Mouse (Mus musculus) CD4-positive, CD25-positive, alpha-beta regulatory T cell, adult 4 months (primary cell): ENCODE data around the gene Med28. TPM values are rescaled to one million over a fixed set of nuclear protein-coding genes. Genes with fewer than 3 reads are reported as not detected.
A peak's percentile ranks its signal among the peaks of the same experiment; 100 is the strongest.

Source experiments
- ATAC-seq: one replicate; pipeline ENCODE4 v1.8.0; 2017
- polyA plus RNA-seq, 2 experiments: library from polyadenylated mRNA; unstranded; fragments of 100-300 nt; shearing (Covaris generic); gene quantifications; one replicate each; pipeline ENCODE4 v1.2.1; 2017

Med28 gene
- polyA plus RNA-seq, 2 experiments from 2014 or later = 181 to 256 TPM

- no peak for ATAC-seq
Observed at GRCm38 (mm10) chr5:45513511-45513910, 6.5 kb upstream of the Med28 start.

- no peak for ATAC-seq
Observed at GRCm38 (mm10) chr5:45514599-45514998, 5.4 kb upstream of the Med28 start.

DNA sequence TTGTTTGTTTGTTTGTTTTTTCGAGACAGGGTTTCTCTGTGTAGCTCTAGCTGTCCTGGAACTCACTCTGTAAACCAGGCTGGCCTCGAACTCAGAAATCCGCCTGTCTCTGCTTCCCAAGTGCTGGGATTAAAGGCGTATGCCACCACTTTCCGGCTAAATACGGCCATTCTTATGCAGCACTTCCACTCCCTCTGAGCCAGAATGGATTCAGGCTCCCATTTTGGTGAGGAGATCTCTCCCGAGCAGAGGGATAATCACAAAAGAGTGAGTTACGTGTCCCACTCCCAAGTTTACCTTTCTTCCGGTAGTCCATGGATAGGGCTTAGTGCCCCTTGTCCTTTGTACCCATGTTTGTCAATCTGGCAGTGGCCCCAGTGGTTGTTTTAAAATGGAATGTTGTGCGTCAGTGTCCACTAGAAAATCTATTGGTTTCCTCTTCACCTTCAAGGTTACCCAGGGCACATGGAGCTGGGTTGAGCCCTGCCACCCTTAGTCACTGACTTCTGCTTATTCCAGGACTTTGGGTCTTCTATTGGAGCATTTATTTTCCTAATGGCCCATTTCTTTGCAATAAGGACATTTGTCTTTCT, 4.8 kb upstream of the Med28 start:
- no peak for ATAC-seq

DNA sequence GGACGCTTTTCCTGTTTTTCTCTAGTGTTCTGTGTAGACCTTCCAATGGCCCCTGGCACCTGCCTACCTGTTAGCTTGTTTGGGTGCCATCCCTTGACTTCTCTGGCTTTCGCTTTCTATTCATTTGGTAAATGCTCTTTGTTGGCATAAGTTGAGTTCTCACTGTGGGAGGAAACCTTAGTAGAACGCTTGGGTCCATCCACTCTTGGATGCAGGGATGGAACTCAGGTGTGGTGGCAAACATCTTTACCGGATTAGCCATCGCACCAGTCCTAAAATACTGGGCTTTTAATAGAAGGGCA, 731 bp downstream of the Med28 start:
- peak; percentile 18 for ATAC-seq

- no peak for ATAC-seq
Observed at GRCm38 (mm10) chr5:45521601-45522000, 1.6 kb downstream of the Med28 start.

- ATAC-seq = no peak
Observed at GRCm38 (mm10) chr5:45525101-45525500, 5.1 kb downstream of the Med28 start.

GRCm38 (mm10) chr5:45526338-45526737, 6.3 kb downstream of the Med28 start:
- no peak for ATAC-seq

DNA sequence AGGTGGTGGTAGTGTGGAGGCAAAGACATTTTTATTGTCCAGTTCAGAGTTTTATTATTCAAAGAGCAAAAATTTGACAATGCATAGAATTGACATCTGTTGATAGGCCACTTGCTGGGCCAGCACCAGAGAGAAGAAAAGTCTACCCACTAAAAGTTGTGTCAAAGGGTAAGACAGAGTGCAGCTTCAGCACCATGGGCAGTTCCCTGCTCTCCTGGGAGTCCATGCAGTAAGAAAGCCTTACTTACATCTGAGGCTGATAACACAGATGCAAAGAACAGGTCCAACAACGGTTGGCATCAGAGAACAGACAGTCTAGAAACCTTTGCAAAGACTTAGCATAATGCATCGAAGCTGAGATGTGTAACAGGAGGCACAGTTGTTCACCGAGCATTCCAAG, 9.7 kb downstream of the Med28 start:
- ATAC-seq = no peak

GRCm38 (mm10) chr5:45534319-45535098, 14.5 kb downstream of the Med28 start:
- ATAC-seq = peak; percentile 82

DNA sequence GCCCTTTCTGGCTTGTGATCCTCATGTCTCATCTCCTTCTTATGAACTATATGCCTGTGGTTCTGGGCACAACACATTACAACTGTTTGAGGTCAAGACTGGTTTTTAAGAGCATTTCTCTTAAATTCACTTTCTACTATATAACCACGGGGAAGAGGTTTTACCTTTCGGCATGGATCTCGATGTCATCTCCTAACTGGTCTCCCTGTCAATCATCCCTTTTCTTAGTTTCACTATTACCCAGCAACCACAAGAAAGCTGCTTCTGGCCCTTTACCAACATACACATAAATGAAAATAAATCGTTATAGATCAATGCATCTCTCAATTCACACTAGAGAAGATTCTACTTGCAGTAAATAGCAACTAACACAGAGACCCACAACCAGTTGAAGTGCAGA, 15.1 kb downstream of the Med28 start:
- peak; percentile 24 for ATAC-seq

DNA sequence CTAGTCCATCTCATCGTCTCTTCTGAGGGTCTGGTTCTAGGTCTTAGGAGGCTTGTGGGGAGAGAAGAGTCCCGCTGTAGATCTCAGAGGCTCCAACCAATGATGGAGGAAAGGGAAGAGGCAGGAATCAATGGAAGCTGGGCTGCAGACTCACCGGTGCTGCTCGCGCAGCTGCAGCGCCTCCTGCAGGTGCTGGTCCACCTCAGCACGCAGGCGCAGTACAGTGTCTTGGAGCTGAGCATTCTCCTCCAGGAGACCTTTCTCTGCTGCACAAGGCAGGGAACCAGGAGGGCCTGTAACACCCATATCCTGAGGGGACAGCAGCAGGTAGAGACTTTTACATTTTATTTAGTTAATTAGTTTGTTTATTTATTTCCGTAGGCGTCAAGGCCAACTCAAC, 19.5 kb downstream of the Med28 start:
- no peak for ATAC-seq

DNA sequence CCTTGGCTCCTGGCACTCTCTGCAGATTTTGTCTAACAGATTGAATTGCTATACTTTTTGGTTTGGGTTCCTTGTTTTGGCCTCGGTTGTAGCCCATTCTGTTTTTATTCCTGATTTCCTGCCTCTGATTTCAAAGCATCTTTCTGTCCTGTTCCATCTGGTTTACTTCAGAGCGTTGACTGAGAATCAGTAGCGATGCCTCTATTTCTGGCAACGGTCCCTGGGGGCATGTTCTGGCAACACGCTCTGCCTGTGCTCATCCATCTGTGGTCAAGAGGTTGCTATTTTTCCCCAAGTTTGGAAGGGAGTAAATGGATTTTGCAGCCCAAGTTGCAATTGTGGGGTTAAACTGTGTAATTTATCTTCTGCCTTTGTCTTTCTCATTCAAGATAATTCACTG, 23.3 kb downstream of the Med28 start:
- ATAC-seq = no peak

DNA sequence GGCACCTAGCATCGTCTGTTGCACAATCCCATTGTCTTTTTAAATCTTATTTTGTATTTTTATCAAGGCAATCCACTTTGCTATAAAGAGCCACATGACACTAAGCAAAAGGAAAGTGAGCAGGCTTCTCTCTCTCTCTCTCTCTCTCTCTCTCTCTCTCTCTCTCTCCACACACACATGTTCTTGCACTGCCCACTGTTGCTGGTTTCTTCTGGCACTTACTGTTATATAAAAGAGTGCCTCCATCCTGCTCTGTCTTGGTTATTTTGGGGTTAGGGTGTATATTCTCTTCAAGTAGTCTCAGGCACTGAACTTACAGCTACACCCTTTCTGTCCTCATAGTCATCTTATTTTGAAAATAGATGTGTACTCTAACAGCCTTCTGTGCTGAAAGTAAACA, 29.6 kb downstream of the Med28 start:
- no peak for ATAC-seq

DNA sequence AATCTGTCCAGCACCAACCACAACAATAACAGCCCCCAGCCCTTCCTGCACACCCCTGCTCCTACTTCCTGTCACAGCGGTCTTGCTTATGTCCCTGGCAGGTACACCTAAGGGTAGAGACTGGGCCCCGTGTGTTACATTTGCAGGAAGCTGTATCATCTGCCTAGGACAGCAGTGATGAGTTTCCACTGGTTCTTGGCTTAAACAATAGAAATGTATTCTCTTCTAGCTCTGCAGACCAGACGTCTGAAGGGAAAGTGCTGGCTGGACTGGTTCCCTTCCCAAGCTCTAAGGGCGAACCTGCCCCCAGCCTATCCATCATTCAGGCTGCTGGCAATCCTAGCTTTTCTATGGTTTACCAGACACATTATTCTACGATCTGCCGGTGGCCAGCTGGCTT, 44.0 kb downstream of the Med28 start:
- no peak for ATAC-seq

- no peak for ATAC-seq
Observed at GRCm38 (mm10) chr5:45565829-45566228, 45.8 kb downstream of the Med28 start.

- no peak for ATAC-seq
Observed at GRCm38 (mm10) chr5:45572816-45573215, 52.8 kb downstream of the Med28 start.

GRCm38 (mm10) chr5:45576716-45577115, 56.7 kb downstream of the Med28 start:
- ATAC-seq = no peak

- ATAC-seq = no peak
Observed at GRCm38 (mm10) chr5:45577376-45577775, 57.3 kb downstream of the Med28 start.

Other genes starting within 250 kb of the Med28 start
- 10 to 100 TPM; 51.4 to 58.5 TPM for gene Qdpr, start 70.0 kb upstream of the Med28 start, polyA plus RNA-seq
- not detected for gene Clrn2, start 66.5 kb upstream of the Med28 start, polyA plus RNA-seq
- 10 to 100 TPM; 22.2 to 30.2 TPM for gene Lap3, start 26.9 kb upstream of the Med28 start, polyA plus RNA-seq
- gene Fam184b, start 119.4 kb downstream of the Med28 start, polyA plus RNA-seq = under 1 TPM; 0.26 to 0.42 TPM
- gene Ncapg, start 149.7 kb downstream of the Med28 start, polyA plus RNA-seq = 1 to 10 TPM; 7.1 to 9.5 TPM